Mouse (Mus musculus) neural tube, embryonic 10.5 days (tissue): Measurements from ENCODE around the gene Trpm5.

Experiments
- DNase-seq: peaks from one replicate; pipeline ENCODE4 v3.0.0-alpha.2; 2017; ENCODE audit warnings: low spot score; ENCODE audit errors: extremely low spot score

The Trpm5 gene

DNA sequence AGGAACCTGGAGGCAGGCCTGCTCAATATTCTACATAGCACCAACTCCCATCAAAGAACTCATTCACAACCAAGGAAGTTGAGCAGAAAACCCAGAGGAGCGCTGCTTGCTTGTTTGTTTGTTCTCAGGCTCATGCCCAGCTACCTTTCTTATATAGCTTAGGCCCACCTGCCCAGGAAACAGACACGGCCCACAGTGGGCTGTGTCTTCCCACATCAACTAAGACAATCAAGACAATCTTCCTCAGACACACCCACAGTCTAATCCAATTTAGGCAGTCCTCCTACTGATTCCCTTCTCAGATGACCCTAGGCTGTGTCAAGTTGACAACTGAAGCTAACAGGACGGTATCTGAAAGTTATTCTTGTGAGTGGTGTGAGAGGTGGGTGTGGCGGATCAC, 11.6 kb upstream of the Trpm5 start, which contains the start of gene Kcnq1:
Gene Kcnq1 (plus strand): TSS at position 301 of the 400 bp plus-strand sequence.
- no peak for DNase-seq

- no peak for DNase-seq
These were observed 10.9 kb upstream of the Trpm5 start for GRCm38 (mm10) chr7:143105258-143105897.

GRCm38 (mm10) chr7:143100759-143101158, 6.3 kb upstream of the Trpm5 start:
- no peak for DNase-seq

DNA sequence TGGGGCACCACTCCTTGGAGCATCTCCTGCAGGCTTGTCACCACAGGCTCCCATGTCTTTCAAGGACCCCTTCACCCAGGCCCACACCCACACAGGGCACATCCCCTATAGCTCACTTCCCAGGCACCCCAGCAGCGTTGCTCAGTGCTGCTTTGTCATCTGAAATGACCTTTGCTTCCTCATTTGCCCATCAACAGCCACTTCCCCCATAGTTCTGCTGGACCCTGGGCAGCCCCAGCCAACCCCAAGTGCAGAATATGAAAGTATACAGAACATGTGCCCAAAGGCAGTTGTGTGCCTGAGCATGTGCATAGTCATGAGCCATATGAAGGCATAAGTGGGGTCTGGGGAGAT, 1.1 kb upstream of the Trpm5 start:
- no peak for DNase-seq

DNA sequence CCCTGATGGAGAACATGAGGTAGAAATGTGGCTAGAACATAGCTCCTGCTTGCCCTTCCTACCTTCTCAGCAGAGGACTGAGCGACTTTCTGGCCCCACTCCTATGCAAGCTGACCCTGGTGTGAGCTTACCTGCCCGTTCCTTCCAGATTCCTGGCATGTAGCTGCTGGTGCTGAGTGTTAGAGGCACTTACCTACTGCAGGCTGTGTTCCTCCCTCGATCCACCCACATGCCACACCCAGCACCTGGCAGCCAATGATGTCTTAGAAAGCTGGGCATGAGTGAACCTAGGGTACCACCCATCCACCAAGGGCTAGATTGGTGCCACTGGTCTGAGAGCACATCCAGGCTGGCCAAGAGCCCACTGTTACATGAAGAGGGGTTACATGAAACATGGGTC, 595 bp downstream of the Trpm5 start:
- DNase-seq, result no peak

DNA sequence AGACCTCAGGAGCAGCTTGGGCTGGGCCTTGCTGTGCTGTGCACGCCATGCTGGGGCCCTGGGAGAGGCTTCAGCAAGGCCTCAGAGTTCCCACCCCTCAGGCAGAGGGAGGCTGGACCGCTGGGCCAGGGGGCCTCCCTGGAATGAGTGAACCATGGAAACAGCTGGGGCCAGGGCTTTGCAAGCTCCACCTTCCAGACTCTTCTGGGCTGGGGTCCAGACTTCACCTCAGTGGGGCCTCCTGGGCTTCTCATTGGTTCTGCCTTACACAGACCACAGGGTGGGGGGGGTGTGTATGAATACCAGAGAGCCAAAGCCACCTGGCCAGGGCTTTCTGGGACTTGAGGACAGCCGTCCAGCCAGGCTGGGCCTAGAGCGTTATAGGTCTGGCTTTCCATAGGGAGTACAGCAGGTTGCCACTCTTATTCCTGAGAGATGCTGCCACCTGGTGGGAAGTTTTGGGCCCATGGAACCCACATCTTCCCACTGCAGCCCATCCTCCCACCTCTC, 7.3 kb downstream of the Trpm5 start:
- peak; percentile 38 for DNase-seq

- peak; percentile 54 for DNase-seq
These were observed 8.1 kb downstream of the Trpm5 start for GRCm38 (mm10) chr7:143086366-143086765.

- no peak for DNase-seq
These were observed 10.7 kb downstream of the Trpm5 start for GRCm38 (mm10) chr7:143083708-143084107.

GRCm38 (mm10) chr7:143082024-143082423, 12.4 kb downstream of the Trpm5 start:
- DNase-seq, result no peak

DNA sequence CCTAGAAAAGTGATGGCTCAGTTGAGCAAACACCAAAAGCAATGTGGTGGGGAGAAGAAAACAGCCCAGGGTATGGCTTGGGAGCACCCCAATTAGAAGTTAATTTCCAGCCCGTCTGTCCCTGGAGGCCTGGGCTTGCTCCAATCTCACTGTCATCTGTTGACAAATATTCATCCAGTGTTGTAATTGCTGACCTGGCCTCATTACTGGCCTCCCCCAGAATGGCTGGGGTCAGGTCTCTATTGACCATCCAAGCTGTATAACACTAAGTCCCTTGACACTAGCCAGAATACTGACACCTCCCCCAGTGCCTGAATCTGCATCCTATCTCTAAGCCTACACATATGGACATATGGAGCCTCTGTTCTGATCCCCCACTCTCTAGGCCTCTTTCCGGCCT, 17.1 kb downstream of the Trpm5 start:
- no peak for DNase-seq

- DNase-seq, result no peak
These were observed 19.0 kb downstream of the Trpm5 start for GRCm38 (mm10) chr7:143075394-143075793.

DNA sequence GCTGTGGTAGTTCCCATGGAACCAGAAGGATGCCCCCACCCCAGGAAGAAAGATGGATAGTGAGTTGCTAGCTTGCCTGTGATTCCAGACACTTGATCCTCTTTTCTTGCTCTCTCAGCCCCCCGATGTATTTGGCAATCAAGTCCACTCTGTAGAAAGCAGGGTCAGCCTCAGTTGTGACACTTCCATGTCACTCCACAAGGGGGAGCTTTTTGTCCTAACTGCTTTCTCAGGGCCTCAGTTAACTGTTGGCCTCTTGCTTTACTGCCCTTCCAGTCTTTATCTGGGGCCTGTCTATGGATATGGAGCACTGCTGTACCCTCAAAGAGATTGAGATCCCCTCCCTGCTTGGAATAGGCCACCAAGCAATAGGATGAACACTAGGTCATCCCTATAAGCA, 21.4 kb downstream of the Trpm5 start:
- peak; percentile 41 for DNase-seq

DNA sequence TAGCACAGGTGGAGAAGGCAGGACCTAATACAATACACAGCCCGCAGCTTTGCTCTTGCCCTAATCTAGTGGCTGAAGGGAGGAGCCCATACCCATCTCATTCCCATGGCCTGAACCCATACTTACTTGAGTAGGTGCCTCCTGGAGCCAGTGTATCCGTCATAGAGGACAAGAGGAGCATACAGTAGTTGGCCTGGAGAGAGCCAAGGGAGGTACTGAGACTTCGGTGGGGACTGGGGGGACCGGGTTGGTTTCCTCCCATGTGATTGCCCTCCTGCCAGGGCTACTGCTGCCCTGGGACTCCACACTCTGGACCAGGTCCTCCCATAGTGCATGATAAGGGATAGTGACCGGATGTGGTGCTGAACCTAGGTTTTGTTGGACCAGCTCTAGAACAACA, 21.8 kb downstream of the Trpm5 start:
- no peak for DNase-seq

DNA sequence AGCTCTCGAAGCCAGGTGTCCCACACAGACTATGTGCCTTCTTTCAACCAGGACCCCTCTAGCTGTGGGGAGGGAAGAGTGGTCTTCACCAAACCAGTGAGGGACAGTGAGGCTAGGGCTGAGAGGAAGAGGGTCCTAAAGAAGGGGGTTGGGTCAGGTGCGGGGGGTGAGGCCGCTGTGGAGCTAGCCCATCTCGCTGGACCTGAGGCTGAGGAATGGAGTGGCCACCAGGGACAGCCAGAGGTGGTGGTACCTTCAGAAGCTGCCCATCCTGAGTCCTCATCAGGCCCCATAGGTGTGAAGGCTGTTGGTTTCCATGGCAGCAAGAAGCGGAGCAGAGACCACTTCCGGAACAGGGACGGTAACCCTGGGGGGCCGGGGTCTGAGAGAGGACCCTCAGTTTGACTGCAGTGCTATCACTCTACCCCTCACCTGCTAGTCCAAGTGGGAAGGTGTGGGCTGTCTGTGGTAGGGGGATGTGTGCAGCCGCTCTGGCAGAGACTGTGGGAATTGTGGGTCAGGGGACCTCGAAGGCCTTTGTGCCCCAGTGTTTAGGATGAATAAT, 23.9 kb downstream of the Trpm5 start:
- no peak for DNase-seq

DNA sequence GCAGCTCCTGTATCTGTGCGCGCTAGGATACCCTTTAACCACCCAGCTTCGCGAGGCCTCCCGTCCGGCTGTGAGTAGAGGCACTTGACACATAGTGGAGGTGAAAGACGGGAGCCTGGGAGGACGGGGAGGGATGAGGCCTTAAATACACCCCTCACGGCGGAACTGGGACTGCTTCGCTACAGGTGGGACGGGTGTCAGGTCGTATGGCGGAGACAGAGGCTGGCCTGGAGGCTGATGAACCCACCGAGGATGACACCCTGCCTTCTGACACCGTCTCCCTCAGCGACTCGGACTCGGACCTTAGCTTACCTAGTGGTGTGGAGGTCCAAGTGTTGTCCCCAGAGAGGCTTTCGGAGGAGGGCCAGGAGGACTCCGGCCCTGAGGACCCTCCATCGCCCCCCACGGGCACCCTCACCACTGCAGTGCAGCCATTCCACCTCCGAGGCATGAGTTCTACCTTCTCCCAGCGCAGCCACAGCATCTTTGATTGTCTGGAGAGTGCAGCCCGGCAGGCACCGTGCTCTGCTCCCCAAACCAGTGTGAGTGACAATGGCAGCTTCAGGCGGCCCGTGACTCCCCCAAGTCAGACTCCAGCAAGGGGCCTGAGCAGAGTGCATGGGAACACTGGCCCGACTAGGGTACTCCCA, 24.6 kb downstream of the Trpm5 start:
- DNase-seq, result no peak

DNA sequence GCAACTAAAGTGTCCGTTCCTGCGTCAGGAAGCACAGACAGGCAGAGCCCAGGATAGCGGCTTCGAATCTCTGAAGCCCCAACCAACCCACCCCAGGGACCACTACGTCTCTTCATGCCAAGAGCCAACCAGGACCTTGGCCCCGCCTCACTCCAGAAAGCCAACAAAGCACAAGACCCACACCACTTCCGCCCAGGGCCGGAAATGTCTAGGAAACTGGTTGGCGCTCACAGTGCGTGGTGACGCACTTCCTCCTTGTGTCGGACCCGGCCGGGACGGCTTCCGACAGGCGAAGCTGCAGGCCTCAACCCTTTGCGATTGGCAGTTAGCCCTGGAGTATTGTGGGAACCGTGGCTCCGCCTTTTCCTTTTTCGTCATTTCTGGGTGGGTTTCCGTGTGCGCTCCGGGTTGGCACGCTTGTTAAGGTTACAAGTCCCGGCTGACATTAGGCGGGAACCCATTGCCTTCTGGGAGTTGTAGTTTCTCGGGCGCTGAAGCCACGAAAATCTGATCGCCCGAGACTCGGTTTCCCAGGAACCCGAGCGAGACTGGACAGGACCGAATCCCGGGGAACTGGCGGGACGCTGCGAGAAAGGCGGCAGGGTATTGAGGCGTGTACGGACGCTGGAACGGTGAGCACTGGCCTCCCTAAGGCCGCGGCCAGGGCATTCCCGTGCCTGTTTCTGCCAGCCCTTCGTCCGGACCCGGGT, 25.4 kb downstream of the Trpm5 start, which contains the start of gene Tssc4:
Gene Tssc4 (plus strand): TSS at position 368 of the 710 bp plus-strand sequence.
- DNase-seq, result peak; percentile 97

DNA sequence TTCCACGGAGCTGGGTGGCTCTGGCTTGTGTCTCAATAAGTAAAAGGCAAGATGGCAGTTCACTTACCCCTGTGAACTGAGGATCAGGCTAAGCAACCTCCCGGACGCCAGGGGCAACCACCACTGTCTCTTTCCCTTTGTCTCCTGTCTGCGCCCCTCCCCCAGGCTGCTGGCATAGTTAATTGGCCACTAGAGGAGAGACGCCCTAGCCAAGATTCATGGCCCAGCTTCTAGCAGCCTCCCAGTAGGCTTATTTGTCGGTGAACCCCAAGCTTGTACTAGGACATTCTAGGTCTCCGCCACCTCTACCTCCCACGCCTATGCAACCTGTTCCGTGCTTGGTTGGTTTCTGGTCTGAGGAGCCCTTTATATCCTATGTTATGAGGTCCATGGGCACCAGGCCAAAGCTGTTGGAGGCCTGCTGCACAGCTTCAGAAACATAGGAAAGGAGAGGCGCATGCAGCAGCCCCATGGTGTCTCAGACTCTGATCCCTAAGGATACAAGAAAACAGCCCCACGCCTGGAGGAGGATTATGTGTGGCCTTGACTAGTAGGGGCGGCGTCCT, 26.0 kb downstream of the Trpm5 start:
- DNase-seq, result peak; percentile 46

DNA sequence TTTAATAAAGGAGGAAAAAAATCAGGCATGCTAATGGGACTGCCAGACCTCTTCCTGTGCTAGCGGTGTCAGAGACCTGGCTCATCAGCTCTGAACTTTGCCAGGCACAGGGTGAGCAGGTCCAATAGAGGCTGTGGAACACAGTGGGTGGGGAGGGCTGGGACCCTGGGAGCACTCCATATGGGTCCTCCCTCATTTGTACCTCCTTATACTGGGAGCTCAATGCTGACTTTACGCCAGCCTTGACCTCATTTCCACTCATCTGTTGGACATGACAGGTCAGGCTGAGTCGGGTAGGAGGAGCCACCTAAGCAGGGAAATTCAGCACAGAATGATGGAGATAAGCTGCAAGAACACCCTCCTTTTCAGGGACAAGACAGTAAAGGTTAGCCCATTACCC, 26.5 kb downstream of the Trpm5 start:
- DNase-seq, result no peak

- no peak for DNase-seq
These were observed 27.0 kb downstream of the Trpm5 start for GRCm38 (mm10) chr7:143067469-143067868.

DNA sequence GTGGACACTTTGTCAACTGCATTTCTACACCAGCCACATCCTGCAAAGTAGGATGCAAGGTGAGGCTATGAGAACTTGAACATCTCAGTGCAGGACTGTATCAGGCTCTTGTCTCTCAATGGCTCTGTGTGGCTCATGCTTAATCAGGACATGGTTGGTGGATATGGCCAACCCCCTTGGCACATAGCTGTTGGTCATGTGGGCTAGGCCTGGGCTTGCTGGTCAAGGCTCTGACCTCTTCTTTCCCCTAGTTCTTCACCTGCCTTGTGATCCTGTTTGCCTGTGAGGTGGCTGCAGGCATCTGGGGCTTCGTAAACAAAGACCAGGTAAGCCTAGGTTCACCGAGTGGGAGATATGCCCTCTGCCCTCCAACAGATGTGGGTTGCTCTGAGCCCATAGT, 28.8 kb downstream of the Trpm5 start:
- DNase-seq, result no peak

DNA sequence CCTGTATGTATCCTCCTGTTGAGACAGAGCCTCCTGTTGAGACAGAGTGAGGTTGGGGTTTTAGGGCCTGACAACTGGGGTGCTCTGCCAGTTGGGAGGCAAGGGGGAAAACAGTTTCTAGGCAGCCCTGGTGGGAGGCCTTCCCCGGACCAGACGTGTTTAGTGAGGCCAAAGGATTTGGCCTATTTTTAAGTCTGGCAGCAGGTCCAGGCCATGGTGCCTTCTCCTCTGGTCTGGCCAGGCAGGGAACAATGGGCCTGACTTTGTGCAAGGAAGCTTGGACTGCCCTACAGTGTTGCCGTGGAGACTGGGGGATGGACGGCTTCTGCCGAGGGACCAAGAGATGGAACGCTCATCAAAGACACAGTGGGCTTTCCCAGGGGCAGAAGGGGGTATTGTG, 30.2 kb downstream of the Trpm5 start:
- DNase-seq, result no peak

DNA sequence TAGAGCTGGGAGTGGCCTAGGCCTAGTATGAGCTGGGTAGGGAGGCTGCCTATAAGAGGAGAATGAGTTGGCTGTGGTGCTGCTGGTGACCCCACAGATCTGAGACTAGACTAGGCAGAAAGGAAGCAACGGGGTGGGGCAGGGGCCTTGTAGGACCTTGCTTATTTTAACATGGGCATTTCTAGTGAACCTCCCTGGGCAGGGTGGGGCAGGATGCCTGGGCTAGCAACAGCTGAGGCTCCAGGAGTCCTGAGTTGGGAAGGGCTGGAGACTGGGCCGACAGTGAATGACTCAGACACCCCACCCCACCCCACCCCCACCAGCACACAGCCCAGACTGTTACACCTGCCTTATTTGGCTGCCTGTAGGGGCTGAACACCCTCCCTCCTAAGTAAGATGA, 31.7 kb downstream of the Trpm5 start:
- DNase-seq, result no peak
